Mouse (Mus musculus) 416B (cell line): Measurements from ENCODE around the gene Usp50.

ENCODE experiments used
- DNase-seq: peaks from one replicate; pipeline ENCODE4 v3.0.0; 2011; ENCODE audit warnings: low read depth

Gene Usp50

DNA sequence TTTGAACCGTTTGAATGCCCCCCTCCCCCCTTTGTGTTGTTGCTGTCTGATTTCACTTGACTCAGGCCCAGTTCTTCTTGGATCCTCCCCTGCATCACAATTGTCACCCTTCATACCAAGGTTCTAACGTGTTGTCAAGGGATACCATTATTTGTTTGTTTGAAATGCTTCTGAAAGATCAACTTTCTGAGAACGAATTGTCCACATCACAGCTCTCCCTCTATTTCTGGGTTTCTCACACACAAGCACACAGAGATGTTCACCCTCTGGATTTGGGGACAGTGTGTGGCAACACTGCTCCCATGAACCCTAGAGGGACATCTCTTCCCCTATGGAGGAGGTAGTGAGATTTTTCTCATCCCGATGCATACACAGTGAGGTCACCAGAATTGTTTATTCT is at the start of gene Usp50:
TSS of gene Usp50 (minus strand) at position 101 of the 400 bp plus-strand sequence.
- no peak for DNase-seq

DNA sequence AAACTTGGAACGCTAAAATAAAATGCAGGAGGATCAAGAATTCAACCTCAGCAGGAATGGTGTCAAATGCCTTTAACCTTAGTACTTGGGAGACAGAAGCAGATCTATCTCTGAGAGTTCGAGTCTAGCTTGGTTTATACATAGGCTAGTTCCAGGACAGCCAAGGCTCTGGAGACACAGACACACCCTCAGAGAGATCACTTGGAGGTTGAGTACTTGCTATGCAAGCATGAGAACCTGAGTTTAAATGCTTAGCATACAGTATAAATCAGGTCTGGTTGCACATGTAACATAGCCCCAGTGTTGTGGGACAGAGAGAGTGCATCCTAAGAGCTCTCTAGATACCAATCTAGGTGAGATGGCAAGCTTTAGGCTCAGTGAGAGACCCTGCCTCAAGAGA is 34.1 kb upstream of the Usp50 start:
- no peak for DNase-seq

DNA sequence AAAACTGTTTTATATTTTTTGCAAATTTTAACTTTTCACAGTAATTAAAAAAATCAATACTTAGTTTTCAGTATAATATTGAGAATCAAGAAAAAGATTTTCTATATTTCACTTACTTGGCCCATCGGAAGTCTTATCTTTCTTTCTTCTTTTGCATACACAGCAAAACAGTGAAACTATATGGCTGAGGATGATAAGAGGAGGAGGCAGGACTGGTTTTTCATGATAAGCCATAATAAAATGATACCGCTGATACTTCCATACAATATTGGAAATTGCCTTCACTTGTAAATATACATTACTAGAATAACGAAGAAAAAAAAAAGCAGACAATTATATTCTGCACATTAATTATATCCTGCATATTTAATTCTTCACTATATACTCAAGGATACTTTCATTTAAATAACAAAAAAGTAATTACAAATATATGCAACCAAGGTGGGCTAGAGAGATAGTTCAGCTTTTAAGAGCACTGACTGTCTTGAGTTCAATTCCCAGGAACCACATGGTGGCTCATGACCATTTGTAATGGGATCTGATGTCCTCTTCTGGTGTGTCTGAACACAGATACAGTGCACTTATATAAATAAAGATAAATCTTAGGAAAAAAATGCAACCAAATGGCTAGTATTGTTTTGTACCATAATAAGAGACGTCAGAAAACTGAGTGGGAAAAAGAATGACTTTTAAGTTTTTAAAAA is 33.5 kb upstream of the Usp50 start:
- no peak for DNase-seq

DNA sequence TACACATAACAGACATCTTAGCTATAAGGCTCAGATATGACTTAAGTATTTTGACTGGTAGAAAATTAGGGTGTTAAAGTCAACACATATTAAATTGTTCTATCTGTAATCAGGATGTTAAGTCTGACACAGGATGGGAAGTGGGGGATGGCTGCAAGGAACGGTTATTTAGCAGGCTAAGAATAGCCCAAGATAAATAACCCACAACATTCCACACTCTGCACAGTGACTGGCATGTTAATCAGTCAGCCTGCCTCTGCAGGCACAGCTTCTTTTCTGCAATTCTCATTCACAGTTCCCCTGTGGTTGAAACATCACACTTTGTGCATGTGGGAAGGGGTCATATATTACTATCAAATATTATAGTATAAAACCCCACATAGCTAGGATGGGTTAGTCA is 32.6 kb upstream of the Usp50 start:
- DNase-seq: peak; percentile 32

DNA sequence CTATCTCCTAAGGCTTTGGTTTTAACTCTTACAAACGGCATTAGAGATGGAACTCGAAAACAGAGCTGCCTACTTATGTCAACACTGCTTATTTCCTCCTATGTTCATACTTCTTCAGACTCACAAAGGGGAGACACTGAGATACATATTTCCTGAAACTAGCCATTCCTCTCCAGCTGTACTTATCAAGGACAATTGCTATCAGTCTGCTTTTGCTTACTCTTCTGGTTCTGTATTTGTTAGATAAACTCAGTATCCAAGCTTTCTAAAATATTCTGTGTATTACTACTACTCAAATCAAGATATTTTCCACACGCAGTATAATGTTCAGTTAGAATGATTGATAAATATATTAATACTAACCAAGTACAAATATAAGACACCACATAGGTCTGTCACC is 18.7 kb upstream of the Usp50 start:
- DNase-seq: no peak

DNA sequence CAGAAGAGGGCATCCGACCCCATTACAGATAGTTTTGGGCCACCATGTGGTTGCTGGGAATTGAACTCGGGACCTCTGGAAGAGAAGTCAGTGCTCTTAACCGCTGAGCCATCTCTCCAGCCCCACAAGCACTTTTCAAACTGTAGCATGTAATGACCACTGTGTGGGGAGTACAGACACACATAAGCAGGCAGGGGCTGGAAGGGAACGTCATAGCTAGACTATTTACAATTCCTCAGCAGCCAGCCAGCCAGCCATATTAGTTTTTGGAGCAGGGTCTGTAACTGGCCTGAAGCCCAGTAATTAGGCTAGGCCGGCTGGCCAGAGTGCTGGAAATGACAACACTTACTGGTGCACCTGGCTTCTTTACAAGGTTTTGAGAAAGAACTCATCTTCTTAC is 15.2 kb upstream of the Usp50 start:
- DNase-seq: no peak

DNA sequence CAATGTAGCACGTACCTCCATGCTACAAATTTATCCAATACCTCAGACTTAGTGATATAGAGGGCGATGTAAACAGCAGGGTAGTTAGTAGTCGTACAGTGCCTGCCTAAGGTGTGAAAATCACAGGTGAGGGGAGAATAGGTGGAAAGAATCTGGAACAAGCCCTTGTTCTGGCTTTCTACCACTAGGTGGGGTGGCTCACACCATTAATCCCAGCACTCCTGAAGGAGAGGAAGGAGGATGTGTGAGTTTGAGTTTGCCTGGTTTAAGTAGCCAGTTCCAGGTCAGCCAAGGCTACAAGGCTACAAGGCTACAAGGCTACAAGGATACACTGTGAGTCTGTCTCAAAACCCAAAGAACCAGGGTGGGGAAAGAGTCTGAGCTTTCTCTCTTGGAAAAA is 12.4 kb upstream of the Usp50 start:
- DNase-seq: no peak

DNA sequence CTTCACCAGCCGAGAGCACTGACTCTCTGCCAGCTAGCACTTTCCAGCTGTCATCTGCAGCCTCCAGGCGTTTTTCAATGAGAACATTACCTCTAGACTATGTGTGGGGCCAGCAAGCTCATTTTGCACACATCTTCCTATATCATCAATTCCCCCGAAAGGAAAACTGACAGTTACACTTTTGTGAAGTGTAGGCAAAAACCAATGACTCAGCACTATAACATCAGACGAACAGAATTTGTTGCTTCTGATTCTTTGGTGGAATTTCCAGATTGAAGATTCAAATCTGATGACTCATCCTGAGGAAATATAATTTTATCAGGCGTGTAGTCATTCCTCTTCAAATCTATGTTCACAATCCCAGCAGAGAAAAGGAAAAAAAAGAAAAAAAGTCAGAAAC is 9.3 kb upstream of the Usp50 start:
- DNase-seq: no peak

DNA sequence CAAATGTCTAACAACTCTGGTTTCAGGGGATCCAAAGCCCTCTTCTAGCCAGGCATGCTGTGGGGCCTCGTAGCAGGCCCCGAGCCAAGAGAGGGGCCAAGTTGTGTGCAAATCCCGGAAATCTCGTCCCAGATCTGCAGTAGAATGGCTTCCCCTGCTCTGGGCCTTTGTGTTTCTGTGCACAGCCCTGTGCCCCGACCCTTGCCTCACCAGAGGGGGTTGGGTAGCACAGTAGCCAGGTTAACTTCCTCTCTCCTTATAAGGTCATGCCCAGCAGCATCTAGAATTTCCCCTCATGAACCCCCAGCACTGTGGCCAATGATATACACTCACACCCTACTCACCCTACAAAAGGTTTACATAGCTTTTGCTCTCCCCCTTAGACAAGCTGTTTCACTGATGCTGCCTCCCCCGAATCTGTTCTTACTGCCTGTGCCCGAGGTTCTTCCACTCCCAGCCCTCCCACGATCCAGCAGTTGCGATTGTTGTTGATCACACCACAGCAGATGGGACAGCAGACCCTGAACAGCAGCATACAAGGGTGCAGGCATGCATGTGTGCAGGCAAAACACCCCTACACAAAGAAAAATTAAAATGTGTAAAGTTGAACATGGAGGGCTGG is 4.6 kb upstream of the Usp50 start:
- DNase-seq: no peak

DNA sequence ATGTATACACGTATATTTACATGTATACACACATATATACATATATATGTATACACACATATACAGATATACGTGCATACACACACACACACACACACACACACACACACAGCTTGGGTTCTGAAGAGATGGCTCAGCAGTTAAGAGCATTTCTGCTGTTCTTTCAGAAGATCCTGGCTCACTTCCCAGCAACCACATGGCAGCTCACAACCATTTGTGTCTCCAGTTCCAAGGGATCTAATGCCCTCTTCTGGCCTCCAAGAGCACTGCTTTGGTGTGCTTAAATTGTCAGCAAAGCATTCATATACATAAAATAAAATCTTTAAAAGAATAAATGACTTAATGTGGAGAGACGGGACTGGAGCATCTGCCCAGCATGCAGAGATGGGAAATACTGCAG is 837 bp downstream of the Usp50 start:
- DNase-seq: peak; percentile 89

DNA sequence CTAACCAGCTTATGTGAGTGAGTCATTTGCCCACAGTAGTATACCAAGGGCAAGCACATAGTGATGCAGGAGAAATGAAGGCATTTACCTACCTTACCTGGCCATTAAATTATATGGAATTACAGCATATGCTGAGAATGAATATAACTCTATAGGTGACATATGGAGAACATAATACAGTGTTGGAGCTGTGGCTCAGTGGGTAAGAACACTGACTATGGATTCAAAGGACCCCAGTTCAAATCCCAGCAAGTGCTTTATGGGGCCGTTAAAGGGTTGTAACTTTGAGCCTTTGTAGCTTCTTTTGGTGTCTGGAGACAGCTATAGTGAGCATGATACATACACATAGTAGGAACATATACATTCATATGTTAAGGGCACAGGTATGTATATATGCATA is 1.8 kb downstream of the Usp50 start:
- DNase-seq: no peak

DNA sequence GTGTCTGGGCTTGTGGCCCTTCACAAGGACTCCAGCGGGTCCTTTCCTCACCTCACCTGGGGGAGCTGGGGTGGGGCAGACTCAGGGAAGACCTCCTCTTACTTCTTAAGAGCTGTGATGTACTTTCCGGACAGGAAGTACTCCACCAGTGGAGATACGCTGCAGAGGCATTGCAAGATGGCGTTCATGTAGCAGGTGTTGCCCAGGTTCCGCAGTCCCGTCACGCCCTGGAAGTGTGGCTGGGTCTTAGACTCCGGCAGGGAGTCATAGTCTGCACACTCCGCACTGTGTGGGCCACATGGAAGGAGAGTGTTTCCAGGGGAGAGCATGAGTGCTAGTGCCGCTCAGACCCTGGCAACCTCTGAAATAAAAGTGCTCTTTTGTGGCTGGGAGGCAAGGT is 3.0 kb downstream of the Usp50 start:
- no peak for DNase-seq

DNA sequence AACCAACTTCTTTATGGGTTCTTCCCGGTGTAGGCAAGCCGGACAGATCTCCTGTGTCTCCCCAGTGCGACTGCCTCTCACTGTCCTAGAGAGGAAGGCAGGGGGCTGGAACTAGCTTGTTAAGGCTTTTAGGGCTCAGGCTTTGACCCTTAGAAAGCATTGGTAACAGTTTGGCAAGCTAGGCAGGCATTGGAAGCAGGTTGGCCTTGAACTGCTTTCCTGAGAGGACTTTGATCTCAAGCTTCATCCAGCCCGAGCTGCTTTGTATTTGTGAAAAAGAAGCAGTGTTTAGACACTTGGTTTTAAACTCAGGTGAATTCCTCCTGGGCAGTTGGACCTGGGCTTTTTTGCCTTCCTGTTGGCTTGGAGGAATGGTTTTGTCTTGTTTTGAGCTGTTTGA is 4.5 kb downstream of the Usp50 start:
- no peak for DNase-seq

DNA sequence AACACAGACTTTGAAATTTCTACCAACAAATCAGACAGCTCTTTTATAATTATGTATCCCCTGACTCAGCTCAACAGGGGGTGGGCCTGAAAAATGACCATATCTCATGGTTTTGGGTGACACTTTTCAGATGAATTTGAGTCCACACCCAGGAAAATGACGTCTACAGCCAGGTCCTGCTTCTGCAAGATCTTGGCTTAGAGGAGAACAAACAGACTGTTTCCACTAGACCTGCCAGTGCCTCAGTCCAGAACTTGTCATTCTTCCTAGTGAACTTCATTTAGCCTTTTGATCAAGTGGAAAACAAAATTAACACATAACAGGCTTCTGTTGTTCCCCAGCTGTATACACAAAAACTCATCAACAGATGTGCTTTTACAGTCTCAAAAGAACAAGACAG is 6.9 kb downstream of the Usp50 start:
- no peak for DNase-seq

DNA sequence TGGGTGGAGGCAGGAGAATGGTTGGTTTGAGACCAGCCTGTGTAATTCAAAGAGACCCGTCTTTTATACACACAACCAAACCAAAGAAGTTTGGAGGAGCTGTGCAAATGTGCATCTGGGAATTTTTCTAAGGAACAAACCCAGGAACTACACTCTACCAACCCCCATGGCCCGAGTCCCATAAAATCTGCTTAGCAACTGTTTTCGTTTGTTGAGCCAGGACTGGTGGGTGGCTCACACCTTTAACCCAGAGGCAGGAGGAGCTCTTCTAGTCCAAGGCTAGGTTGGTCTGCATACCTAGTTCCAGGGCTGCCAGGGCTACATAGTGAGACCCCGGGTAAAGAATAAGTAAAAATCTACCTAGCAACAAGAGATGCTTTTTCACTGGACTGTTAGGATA is 7.3 kb downstream of the Usp50 start:
- no peak for DNase-seq

DNA sequence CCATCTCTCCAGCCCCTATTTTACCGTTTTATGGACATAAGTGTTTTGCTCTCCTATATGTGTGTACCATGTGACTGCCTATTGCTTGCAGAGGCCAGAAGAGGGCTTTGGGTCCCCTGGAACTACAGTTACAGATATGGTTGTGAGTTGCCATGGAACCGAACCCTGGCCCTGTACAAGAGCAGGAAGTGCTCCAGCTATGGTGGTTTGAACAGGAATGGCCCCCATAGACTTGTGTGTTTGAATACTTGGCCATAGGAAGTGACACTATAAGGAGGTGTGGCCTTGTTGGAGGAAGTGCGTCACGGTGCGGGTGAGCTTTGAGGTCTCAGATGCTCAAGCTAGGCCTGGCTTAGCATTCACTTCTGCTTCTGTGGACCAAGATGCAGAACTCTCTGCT is 11.1 kb downstream of the Usp50 start:
- DNase-seq: no peak

DNA sequence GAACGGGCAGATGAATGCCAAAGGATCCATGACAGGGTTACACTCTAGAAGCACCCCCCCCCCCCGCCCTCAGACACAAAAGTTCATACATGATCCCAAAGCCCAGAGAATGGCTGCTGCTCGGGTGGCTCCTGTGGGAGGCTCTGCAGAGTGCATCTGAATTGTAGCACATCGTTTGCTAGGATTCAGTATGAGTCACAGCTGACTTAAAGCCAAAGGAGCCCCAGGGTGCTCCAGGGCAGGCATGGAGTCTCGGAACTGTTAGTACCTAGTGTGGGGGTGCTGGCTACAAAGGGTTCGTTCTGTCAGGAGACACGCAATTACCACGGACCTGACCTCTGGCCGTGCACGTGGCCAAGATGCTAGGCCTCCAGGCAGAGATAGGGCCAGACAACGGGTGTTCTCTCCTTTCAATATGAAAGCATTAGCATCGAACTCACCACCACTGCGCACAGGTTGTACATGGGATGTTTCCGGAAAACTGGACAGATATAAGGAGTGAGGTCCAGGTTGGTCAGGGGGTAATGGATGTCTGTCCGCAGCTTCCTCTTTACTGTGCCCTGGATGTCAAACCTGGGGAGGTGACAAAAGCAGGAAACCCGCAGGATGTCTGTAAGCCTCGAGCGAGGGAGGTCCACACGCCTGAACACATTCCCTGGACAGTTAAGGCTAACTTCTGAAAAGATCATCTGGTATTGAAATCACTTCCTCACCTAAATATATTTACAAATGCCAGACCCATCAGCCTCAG is 13.7 kb downstream of the Usp50 start:
- DNase-seq: no peak

DNA sequence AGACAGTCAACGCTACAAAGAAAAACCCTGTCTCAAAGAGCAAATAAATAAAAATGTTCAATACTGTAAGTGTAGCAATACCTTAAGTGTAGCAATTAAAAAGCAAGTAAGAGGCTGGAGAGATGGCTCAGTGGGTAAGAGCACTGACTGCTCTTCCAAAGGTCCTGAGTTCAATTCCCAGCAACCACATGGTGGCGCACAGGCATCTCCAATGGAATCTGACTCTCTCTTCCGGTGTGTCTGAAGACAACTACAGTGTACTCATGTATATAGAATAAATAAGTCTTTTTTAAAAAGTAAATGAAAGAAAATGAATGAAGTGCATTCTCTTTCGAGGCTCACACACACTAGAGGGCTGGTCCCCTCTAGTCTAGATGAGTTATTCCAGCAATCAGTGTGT is 15.1 kb downstream of the Usp50 start:
- DNase-seq: no peak

DNA sequence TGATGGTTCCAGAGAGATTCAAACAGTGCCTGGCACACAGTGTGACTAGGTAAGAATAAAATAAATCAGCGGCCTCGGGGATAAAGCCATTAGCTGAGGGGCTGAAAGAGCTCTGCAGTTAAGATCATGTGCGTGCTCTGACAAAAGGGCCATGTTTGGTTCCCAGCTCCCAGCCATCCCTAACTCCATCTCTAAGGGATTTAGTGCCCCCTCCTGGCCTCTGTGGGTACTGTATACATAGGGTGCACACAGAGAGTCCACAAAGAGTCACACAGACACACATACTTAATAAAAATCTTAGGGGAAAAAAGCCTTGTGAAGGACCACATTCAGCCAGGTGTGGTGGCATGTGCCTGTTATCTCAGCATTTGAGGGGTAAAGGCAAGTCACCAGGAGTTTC is 15.7 kb downstream of the Usp50 start:
- DNase-seq: no peak

DNA sequence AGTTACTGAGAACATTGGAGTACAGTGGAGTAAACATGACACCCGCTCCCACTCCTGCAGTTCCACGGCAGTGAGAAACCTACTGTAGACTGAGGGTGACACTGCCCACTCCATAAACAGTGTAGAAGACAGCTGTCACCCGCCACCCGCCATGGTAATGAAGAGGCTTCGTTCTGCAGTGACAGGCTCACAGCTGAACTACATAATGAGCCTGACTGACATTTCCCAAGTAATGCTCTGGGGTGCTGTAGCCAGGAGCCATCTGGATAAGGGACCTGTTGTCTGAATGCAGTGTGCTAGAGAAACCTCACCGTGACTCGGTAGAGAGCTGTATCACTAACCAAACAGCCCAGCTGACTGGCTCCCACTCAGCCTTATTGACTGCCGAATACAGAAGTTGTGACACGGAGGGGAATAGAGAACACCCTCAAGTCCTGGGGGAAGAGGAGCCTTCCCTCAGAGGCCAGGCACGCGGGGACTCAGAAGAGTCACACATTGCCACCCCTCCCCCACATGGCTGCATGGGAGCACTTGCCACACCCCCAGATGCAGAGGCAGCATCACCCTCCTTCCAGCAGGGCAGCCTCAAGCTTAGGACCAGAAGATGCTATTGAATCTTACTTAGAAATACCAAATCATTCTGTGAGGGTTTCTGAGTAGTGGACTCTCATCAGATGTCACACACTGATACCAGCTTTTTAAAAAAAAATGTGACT is 17.2 kb downstream of the Usp50 start:
- no peak for DNase-seq

DNA sequence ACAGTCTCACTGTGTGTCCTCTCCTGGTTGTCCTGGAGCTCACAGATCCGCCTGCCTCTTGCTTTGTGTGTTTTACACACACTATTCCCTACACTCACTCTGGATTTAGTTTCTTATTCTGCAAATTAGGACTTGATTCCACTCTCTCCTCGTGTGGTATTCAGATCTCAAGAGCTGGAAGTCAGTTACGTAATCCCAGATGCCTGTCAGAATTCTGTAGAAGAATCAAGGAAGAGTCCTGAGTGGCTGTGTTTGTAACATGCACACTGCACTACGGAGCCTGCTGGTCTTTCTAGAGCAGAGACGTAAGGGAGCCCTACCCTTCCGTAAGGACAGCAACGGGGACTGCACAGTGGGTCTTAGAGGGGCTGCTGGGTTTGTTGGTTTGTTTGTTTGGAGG is 23.9 kb downstream of the Usp50 start:
- no peak for DNase-seq

DNA sequence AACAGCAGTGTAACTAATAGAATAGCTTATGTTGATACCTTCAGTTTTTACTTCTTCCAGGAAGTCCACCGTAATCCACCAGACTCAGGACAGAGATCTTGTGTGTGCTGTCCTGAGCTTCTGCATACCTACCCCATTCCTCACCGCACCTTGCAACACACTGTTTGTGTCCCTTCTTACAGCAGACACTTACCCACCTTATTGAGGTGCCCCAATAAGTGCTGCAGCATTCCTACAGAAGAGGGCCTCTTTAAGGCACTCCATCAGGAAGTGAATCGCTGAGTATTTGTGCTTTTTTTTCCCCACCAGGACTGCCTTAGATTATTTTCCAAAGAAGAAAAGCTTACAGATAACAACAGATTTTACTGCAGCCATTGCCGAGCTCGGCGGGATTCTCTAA is 27.6 kb downstream of the Usp50 start:
- DNase-seq: no peak

DNA sequence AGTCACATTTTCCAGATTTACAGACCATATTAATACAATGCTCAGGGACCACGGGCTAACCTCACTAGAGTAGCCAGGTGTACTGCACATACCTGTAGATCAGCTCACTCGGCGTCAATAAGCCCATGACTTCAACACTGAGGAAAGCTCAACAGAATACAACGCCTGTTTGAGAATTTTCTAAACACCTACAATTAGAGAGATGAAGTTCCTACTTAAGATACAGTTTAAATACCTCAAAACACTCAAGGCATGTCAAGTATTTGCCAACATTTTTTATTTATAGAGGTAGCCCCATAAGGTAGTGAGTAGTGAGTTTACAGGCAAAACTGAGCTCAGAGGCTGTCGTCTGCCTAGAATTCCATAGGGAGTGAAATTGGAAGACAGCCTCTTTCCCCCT is 39.9 kb downstream of the Usp50 start:
- DNase-seq: no peak
